Mouse (Mus musculus) urinary bladder, postnatal 14 days (tissue): ENCODE data around the gene Hectd2.

Source experiments
- DNase-seq: peaks from one replicate; pipeline ENCODE4 v3.0.0; 2021; ENCODE audit warnings: low spot score

Gene Hectd2

GRCm38 (mm10) chr19:36554046-36554784 is at the start of gene Hectd2:
Hectd2 (plus strand) TSS chr19:36554639.
- peak; percentile 52 for DNase-seq

GRCm38 (mm10) chr19:36504716-36505115 is 49.7 kb upstream of the Hectd2 start:
- DNase-seq = no peak

- no peak for DNase-seq
Measured at GRCm38 (mm10) chr19:36511305-36511704, 43.1 kb upstream of the Hectd2 start.

- DNase-seq = no peak
Measured at GRCm38 (mm10) chr19:36518461-36518860, 36.0 kb upstream of the Hectd2 start.

- no peak for DNase-seq
Measured at GRCm38 (mm10) chr19:36521568-36521967, 32.9 kb upstream of the Hectd2 start.

GRCm38 (mm10) chr19:36522558-36523195 is 31.8 kb upstream of the Hectd2 start:
- DNase-seq = no peak

GRCm38 (mm10) chr19:36525071-36525470 is 29.4 kb upstream of the Hectd2 start:
- DNase-seq = no peak

- DNase-seq = no peak
Measured at GRCm38 (mm10) chr19:36533082-36533481, 21.4 kb upstream of the Hectd2 start.

GRCm38 (mm10) chr19:36534011-36534765 is 20.3 kb upstream of the Hectd2 start:
- DNase-seq = no peak

- no peak for DNase-seq
Measured at GRCm38 (mm10) chr19:36534766-36535140, 19.7 kb upstream of the Hectd2 start.

- DNase-seq = no peak
Measured at GRCm38 (mm10) chr19:36535186-36535585, 19.3 kb upstream of the Hectd2 start.

- DNase-seq = no peak
Measured at GRCm38 (mm10) chr19:36535878-36536277, 18.6 kb upstream of the Hectd2 start.

GRCm38 (mm10) chr19:36536929-36537328 is 17.5 kb upstream of the Hectd2 start:
- DNase-seq = no peak

- DNase-seq = peak; percentile 29
Measured at GRCm38 (mm10) chr19:36538528-36538927, 15.9 kb upstream of the Hectd2 start.

- no peak for DNase-seq
Measured at GRCm38 (mm10) chr19:36539311-36539710, 15.1 kb upstream of the Hectd2 start.

- no peak for DNase-seq
Measured at GRCm38 (mm10) chr19:36540012-36540606, 14.3 kb upstream of the Hectd2 start.

- DNase-seq = no peak
Measured at GRCm38 (mm10) chr19:36540776-36541175, 13.7 kb upstream of the Hectd2 start.

GRCm38 (mm10) chr19:36553561-36554045 is 836 bp upstream of the Hectd2 start:
- DNase-seq = no peak

- peak; percentile 18 for DNase-seq
Measured at GRCm38 (mm10) chr19:36554785-36555595, 551 bp downstream of the Hectd2 start.

GRCm38 (mm10) chr19:36559331-36559730 is 4.9 kb downstream of the Hectd2 start:
- DNase-seq = no peak

- no peak for DNase-seq
Measured at GRCm38 (mm10) chr19:36560160-36560559, 5.7 kb downstream of the Hectd2 start.
